Mouse (Mus musculus) 3T3-L1 (cell line): ENCODE measurements around the gene Bmpr1b.

Experiments used
- DNase-seq: peaks from one replicate; pipeline ENCODE4 v3.0.0-alpha.2; 2015; ENCODE audit warnings: low read depth, low spot score

The Bmpr1b gene

DNA sequence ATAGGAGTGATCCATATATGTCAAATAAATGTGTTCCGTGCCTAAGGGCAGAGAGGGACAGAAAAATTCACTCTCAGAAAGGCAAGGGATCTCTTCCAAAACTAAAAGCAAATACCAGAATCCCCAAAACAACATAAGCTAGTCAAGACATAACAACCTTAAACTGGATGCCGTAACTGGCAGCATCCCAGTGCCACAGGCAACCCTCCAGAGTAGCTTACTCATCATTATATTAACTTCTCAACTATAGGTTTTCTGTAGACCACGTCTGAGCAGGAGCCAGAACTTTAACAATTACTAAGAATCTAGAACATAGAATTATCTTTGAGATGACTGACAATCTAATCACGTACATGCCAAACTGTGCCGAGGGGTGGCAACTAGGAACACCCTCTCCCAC lies 128.9 kb downstream of the Bmpr1b start:
- no peak for DNase-seq

DNA sequence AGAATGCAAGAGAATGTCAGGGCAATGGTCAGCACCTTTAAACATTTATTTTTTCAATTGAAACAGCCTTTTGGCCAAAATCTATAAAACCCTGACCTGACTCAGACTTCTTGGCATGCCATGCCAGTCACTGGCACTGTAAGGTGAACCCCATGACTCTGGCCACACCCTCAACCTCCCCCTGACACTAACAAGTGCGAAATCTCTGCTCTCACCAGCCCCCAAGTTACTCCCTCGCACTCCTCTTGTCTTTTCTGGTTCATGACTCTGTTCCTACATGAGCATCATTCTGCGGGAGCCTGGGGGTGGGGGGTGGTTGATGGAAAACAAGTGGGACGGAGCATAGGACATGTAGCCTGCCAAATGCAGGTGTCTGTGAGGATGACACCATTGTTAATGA lies 135.1 kb downstream of the Bmpr1b start:
- DNase-seq: peak; percentile 15

DNA sequence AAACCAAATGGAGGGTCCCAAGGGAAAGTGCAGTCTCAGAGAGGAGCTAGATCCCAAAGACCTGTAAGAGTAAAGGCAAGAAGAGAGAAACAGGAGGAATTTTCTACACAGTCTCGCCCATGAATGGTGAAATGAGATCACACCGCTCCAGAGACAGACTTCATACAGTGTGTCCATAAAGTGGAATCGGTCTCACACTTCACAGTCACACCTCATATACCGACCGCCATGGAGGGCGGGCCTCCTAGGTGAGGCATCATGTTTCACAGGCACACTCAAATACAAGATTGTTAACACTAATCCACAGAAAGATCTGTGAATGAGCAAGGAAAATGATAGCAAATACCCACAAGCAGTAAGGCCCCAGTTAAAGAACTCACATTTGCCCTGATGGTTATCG lies 149.5 kb downstream of the Bmpr1b start:
- DNase-seq: no peak

DNA sequence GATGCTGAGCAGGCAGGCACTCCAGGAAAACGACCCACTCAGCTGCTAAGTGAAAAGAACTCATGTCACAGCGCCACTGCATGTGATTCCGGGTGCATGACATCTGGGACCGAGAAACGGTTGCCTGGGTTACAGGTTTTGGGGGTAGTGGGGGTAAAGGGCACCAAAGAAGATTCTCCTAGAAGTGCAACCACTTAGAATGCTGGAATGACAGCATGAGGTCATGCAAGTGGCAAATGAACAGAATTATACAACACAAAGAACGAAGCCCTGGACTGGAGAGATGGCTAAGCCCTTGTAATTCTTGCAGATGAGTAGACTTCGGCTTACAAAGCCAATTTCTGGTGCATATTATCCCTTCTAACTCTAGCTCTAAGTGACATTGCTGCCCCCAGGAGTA lies 184.7 kb downstream of the Bmpr1b start:
- no peak for DNase-seq

DNA sequence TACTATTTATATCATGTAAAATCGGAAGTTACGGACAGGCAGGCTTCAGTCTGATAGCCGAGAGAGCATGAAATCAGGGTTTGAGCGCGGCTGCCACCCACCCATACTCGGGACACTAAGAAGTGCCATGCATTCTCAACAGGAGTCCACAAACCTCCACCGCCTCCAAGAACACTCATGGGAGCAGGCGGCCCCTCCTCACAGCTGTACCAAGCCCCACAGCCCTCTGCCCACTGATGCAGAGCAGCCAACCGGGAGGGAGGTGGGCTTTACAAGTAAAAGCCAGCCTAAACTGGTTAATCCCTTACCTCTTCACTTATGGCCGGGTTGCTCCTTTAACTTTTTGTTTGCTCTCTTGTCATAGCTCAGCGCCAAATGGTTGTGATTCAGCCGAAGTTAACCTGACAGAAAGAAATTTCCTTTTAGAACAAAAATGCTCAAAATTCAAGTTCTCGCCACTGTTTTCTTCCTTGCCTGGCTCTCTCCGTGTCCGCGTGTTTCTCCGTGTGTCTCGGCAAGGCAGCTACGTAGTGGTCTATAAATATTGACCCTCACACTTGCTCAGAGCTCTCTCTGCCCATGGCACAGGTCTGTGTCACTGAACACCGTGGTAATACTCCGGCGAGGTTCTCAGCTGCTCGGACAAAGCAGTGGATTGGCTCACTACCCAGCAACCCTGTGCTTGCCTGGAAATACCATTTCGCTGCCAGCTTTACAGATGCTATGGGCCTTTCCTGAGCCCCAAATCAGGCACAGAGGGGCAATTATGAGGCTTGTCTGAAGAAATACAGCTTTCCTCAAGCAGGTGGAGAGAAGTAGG lies 187.4 kb downstream of the Bmpr1b start:
- no peak for DNase-seq

DNA sequence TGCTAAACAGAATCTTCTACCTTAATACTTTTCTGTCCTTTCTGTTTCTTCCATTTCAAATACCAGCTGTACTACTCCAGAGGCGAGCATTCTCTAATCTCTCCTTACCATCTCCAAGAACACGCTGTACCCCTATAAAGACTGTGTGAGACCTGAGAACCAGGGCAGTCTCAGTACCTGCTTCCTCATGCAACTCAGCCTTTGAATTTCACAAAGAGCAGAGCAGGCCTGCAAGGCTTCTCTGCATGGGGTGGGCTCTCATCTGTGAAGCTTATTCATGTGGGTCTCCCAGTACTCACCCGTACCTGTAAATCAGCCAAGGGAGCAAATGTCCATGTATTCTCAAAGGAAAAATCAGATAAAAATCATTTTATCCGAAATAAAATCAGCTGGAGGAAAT lies 203.0 kb downstream of the Bmpr1b start:
- DNase-seq: no peak

DNA sequence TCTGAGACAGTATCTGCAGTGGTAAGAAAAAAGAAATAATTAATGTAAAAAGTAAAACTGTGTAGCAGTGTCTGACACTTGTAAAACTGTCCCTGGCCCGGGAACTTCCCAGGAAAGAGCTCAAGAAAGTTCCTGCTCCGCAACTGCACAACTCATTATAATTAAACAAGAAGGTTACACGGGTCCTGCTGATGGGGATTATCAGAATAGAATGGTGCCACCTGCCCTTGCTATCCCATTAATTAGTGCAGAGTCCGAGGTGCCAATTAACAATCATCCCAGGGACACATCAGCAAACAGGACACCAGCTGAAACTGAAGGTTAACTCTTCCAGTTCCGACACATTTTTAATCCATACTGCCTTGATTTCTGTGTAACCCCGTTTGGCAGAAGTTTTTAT lies 216.3 kb downstream of the Bmpr1b start:
- no peak for DNase-seq

DNA sequence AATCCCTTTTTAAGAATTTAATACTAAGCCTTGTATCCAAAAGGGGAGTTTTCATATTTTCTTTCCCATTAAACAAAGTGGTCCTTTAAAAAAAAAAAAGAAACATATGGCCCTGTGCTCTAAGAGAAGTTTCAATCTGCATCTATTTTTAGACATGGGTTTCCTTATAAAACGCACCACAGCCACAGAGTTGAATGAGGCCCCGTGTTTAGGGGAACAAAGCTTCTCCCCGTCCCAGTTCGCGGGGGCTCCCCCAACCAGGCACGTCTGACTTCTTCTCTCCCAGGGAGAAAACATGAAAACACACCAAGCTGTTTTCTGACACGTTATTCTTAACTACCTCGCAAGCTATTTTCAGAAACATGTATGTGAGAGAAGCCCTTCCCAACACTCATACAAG lies 218.6 kb downstream of the Bmpr1b start:
- no peak for DNase-seq

DNA sequence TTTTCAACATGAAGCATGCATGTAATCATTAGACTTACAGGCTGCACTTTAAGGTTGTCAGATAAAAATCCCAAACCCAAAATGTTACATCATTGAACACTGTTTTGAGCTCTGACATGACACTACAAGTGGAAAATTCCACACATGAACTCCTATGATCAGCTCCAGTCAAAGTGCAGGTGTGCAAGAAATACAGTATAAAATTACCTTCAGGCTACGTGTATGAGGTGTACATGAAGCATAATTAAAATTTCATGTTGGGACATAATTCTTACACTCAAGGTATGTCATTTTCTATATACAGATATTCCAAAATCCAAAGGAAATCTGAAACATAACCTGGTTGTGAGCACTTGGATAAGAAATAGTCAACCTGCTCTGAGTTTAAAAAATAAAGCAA lies 220.7 kb downstream of the Bmpr1b start:
- DNase-seq: no peak

DNA sequence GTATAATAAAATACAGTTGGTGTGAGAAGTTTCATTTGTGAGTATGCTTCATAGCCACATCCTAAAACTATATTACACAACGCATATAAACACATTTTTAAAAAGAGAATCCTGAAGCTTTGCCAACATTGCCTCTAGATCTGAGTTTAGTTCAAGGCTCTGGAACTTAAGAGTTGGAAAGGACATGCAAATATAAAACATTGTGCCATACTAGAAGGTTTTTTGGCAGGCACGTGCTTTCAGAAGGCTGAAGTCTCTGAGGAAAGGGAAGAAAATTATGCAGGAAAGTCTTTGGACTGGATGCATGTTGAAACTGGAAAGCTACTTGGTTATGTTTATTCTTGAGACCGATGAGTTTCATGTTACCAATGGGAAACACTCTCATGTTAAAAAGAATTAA lies 221.1 kb downstream of the Bmpr1b start:
- DNase-seq: no peak

DNA sequence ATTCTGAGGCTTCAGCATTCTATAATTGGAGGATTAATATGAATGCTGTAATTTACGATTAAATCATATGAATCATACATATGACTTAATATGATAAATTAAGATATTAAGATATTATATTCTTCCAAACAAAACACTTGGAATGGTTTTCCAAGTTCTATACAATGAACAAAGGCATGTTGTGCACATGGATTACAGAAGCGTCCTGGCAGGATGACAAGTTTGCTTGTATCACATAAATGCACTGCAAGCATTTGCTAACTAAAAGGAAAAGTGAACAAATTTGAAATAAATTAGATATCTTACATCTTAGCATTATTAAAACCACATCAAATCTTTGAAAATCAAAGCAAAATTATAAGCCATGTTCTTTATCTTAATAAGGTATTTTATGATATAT lies 222.4 kb downstream of the Bmpr1b start:
- no peak for DNase-seq

DNA sequence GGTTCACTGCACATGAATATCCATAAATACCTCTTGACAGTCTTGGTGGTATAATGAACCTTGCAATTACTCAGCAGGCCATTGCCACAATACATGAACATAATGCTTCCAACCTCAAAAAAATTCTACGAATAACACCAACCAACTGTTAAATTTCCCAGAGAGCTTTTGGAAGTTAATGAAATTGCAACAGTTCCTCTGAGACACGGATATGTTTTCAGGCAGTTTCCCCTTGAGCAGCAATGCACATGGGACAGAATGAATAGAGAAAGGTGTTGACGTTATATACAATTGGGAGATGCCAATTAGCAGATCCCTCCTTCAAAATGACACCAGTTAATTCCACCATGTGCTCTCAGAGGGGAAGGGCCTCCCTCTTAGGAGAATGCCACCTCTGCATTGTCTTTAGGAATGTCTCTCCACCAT lies 225.9 kb downstream of the Bmpr1b start:
- DNase-seq: no peak

DNA sequence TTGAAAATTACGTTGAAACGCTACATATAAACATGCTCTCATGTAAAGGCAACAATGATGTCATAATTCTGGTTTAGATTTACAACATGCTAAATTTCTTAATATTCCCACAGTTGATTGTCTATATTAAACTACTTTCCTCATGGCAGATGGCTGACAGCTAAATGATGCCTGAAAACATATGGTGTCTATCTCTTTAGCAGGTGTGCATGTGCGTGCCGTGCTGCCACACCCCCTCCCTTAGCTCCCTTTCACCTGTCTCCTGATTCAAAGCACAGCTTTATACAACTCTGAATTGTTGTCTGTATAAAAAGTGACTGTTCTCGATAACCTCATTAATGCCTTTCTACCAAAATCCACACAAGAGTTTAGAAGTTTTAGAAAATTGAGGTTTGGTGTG lies 229.0 kb downstream of the Bmpr1b start:
- no peak for DNase-seq

DNA sequence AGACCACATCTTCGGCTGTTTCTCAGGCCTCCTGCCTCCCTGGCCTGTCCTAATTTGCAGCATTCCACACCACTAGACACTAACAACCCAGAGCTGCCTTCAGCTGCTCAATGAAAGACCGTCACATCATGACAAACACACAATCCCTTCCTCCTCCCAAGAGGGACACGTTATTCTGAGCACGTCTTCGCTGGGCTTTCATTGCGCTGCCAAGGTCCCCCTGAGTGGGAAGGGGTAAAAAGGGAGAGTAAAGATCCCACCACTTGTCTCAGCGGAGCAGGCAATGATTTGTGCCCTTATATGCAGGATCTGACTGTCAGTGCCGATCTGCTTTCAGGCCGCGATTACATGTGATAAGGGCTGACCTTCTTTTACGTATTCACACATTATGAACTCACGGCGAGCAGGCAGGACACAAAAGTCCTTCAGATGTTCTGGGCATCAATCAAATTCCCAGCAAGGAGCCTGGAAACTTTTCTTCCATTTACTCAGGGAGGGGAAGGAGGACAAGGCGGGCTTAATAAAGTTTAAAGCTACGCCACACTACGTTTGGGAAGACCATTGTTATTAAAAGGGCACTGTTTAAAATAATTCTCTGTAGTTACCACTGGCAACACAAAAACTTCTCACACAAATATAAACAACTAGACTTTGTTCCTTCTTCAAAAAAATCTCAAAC lies 232.5 kb downstream of the Bmpr1b start:
- DNase-seq: no peak

DNA sequence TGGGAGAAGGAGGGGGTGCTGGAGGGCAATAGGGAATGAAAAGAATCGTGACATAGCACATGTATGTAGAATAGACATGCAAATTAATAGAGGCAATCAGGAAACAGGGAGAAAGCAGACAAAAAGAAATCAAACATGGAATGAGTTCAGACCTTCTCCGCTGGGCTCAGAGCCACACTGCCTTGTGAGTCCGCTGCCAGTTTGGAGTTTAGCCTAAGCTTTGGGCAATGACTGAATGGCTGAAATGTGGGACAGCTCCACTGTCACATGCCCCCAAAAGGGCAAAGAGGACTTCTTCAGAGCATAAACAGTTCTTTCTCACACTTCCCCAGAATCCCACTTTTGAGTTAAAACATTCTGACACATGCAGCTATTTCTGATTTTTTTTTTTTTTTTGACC lies 236.3 kb downstream of the Bmpr1b start:
- DNase-seq: no peak

DNA sequence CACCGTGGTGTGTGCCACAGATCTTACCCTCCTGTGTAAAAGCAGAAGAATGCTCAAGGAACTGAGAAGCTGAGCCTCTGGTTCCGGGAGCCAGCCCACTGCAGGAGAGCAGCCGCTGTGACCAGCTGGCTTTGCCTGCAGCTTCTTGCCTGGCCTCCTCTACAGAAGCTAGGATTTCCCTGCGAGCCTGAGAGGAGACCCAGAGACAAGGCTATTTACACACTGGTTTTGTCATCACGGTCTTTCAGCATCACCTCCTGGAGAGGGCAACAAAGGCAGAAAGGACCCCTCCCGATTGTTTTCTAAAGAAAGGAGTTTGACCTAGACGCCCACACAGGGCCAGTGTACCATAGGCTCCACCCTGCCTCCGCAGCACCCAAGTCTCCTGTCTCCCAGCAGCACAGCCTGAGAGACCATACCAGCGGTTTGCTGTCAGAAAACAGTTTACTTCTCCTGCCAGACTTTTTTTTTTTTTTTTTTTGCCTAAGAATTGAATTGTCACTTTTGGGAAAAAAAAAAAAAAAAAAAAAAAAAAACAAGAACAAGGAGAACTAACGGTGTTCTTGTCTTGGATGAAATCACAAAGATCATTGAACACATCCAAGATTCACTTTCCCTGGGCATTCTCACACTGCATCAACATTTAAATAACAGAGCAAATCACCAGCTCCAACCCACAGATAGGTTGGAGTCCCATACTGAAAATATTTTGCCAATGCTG lies 237.7 kb downstream of the Bmpr1b start:
- DNase-seq: no peak

DNA sequence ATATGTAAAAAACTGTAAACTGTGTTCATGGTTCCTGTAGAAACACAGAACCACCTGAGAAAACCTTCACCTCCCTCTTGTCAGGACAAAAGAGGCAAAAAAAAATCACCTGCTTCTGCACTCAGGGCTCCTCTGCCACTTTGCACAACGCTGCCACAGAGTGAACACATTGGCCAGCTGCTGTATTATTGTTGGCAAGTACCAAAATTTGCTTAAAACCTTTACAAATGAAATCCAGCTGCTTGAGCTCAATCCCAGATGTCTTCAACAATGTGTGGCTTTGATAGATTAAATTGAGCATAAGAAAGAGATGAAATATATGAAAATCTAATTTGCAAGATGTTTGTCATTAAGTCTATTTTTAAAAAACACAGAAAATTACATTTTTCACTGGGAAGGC lies 245.8 kb downstream of the Bmpr1b start:
- peak; percentile 29 for DNase-seq

DNA sequence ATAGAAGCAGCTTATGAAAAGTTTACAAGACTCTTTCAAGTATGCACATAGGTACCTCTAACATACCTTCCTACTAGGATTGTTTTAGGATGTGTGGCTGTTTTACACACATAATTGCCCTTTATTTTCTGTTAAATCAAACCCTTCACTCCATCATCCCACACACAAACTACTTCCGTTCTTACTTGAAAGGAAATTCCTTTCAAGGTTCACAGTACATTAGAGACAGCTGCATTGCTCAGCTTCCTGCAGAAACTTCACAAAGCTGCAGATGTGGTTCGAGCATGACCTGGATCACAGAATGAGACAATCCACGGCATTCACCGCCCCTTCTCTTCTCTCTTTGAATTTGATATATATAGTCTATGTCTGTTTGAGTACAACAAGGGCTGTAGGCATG lies 248.1 kb downstream of the Bmpr1b start:
- DNase-seq: no peak

DNA sequence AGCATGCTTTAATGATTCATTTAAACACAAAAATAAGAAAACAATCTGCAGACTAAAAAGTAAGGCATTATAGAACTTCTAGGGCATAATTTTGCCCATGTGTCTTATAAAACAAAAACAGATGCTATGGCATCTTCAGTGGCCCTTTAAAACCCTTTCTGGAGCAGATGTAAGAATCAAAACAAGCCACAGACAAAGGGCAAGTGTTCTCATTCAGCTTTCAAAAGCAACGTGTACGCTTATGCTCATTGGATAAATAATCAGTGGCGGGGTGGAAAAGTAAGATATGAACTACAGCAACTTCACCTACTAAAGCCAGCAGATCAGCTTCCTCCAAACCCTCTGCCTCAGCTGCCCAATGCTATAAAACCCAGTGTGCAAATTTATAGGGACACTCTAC lies 249.6 kb downstream of the Bmpr1b start:
- DNase-seq: no peak

DNA sequence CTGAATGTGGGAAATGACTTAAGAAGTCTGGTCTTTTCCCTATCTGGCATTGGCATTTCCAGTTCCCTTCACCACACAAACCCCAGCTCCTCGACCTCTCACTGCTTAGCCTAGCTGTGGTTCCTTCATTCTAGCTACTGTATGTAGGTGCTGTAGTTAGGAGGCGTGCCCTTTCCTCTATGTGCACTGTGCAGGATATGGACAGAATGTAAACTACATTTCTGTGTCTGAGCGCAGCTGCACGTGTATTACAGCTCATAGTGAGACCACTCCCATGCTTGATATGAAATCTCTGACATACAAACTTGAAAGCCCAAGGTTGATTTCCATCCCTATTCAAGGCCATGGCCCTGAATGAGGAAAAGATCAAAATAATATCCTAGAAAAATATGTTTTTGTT lies 252.1 kb downstream of the Bmpr1b start:
- no peak for DNase-seq

DNA sequence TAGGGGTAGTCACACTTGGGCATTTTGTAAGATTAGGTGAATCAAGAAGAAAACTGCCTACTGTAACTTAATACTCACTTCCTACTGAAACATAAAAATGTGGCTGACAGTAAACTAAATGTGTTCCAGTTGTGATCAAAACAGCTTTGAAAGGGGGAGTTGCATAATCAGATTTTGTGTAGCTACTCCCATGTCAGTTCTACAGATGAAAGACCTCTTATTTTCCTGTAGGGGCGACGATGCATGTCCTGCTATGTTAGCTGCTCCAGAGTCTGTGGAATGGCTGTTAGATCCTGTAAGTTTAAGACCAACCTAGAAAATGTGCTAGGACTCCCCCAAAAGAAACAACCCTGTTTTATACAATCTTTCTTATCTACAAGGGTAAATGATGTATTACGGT lies 253.2 kb downstream of the Bmpr1b start:
- no peak for DNase-seq

DNA sequence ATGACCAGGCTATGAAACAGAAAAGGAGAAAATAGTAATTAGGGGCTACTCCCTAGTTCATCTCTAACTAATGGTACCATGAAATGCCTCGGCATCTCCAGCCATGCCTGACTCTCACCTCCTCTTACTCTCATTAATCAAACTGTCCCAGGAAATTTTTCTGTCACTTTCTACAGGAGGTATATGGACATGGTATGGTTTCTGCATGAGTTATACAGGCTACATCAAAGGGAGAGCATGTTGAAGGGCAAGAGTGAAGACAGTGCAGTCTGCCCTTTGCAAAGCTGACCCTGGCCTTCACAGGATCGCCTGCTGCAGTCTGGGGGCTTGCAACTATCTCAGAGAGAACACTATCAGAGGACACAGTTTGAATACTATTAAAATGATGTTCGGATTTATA lies 254.6 kb downstream of the Bmpr1b start:
- no peak for DNase-seq

DNA sequence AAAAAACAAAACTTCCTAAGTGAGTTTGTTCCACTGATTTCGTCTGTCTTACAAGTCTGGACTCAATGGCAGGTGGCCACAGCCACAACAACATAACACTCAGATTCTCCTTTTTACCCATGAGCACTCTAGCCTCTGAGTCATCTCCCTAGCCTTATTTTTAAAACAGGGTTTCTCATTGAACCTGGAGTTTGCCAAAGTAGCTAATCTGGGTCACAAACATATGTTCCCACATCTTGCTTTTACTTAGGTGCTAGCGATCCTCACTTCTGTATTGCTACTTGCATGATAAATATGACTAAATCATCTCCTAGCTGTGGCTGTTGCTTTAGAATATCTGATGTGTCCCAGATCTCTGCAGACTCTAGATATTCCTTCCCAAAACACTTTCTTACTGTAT lies 260.1 kb downstream of the Bmpr1b start:
- no peak for DNase-seq
